15 mouse cellular contexts compared by ENCODE assay signal in the genomic region with DNA sequence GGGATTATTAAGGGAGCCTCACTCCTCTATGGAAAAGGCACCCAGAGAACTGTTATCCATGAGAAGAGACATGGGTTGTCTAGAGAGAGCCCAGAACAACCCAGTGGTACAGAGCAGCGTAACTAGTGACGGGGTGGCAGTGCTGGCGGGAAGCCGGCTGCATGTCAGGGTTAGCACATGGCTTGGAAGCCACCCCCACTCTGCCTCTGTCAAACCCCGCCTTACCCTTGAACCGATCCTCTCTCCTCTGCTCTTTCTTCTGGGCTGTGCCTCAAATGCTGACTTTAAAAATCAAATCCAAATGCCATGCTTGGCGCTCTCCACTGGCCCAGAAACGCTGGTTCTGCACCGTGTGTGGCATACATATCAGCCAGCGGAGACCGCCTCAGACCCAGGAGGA.
DNase-seq lines count a peak whose midpoint lies in the region; ATAC-seq and TF ChIP-seq lines count a peak whose summit lies in the region.
"Had no signal": no experiment of that assay in that cellular context is flagged by ENCODE, and none has a peak within 500 bp of the region (broad histone marks: within the 10 kb centered on the region; RNA-seq: fewer than 3 reads in every experiment).

No protein-coding gene starts in this region.

- DNase-seq in adrenal gland, postnatal 14 days = peak; percentile 81
- DNase-seq in forebrain, postnatal 0 days = no peak
- DNase-seq in kidney, adult 18-20 months = no peak
- DNase-seq in cerebellum, adult 2 months = no peak
- DNase-seq in right cerebral cortex, postnatal 14 days = no peak
- DNase-seq: gastrocnemius, postnatal 14 days; kidney, adult 11 months; right cerebral cortex, postnatal 25 days had no signal

- ATAC-seq in forebrain, postnatal 0 days = peak; percentile 37
- ATAC-seq in limb, embryonic 15.5 days (ENCODE audit: insufficient number of reproducible peaks, low FRiP score, low TSS enrichment, low read depth) = peak; percentile 38; the same call in 1 of the 2 replicates
- ATAC-seq in liver, embryonic 12.5 days = no peak
- ATAC-seq: lung, postnatal 0 days had no signal

- H3K9ac ChIP-seq in forebrain, postnatal 0 days = no peak overlapping the region
- H3K9ac ChIP-seq in limb, embryonic 15.5 days = no peak overlapping the region
- H3K9ac ChIP-seq in liver, embryonic 12.5 days = no peak overlapping the region
- H3K9ac ChIP-seq: heart, embryonic 15.5 days had no signal

- no peak for TF ChIP-seq POLR2A in cerebellum, adult 2 months (IDR thresholded peaks at IDR 0.05; ENCODE audit: borderline replicate concordance, insufficient read depth, low read length)

- peaks cover 35% of the 10 kb centered on the region for H3K27me3 ChIP-seq in E14TG2a.4 (ENCODE audit: insufficient read depth, low read length)
- no peaks in the 10 kb centered on the region for H3K27me3 ChIP-seq in forebrain, postnatal 0 days (ENCODE audit: insufficient read depth, low read length)
- no peaks in the 10 kb centered on the region for H3K27me3 ChIP-seq in limb, embryonic 15.5 days
- H3K27me3 ChIP-seq in liver, embryonic 12.5 days (replicated peaks) = no peaks in the 10 kb centered on the region
- no peaks in the 10 kb centered on the region for H3K27me3 ChIP-seq in cerebellum, adult 2 months (ENCODE audit: control insufficient read depth, insufficient read depth, low read length)
- H3K27me3 ChIP-seq: heart, embryonic 15.5 days had no signal

- no peak for TF ChIP-seq CTCF in E14TG2a.4 (conservative IDR thresholded peaks at IDR 0.05; ENCODE audit: low read length)
- no peak for TF ChIP-seq CTCF in forebrain, postnatal 0 days (IDR thresholded peaks at IDR 0.05; ENCODE audit: low read depth)
- no peak for TF ChIP-seq CTCF in cerebellum, adult 2 months (IDR thresholded peaks at IDR 0.05; ENCODE audit: borderline replicate concordance, insufficient read depth, low read depth, low read length)

- no peaks in the 10 kb centered on the region for H3K9me3 ChIP-seq in E14TG2a.4 (ENCODE audit: low read length)
- H3K9me3 ChIP-seq in forebrain, postnatal 0 days (ENCODE audit: low read length) = no peaks in the 10 kb centered on the region
- H3K9me3 ChIP-seq in limb, embryonic 15.5 days = no peaks in the 10 kb centered on the region
- no peaks in the 10 kb centered on the region for H3K9me3 ChIP-seq in liver, embryonic 12.5 days (replicated peaks)
- H3K9me3 ChIP-seq: heart, embryonic 15.5 days had no signal

- peaks cover 36% of the 10 kb centered on the region for H3K4me1 ChIP-seq in E14TG2a.4 (replicated peaks; ENCODE audit: low read depth, low read length)
- peaks cover 26% of the 10 kb centered on the region for H3K4me1 ChIP-seq in forebrain, postnatal 0 days (ENCODE audit: insufficient read depth)
- peaks cover 26% of the 10 kb centered on the region for H3K4me1 ChIP-seq in limb, embryonic 15.5 days
- H3K4me1 ChIP-seq in liver, embryonic 12.5 days = peaks cover 6% of the 10 kb centered on the region; the same call in 1 of the 2 replicates
- H3K4me1 ChIP-seq in cerebellum, adult 2 months (ENCODE audit: control insufficient read depth, insufficient read depth, low read length) = peaks cover 5% of the 10 kb centered on the region; the same call in 1 of the 2 replicates

- H3K27ac ChIP-seq in forebrain, postnatal 0 days (ENCODE audit: low read depth, low read length) = 0 out of 2 replicates have a peak overlapping the region, but pooled peaks have one; percentile 40
- H3K27ac ChIP-seq in limb, embryonic 15.5 days = 0 out of 2 replicates have a peak overlapping the region, but pooled peaks have one; percentile 68
- H3K27ac ChIP-seq in liver, embryonic 12.5 days = no peak overlapping the region
- H3K27ac ChIP-seq in cerebellum, adult 2 months (ENCODE audit: insufficient read depth, low read length) = no peak overlapping the region
- H3K27ac ChIP-seq: heart, embryonic 15.5 days; stomach, postnatal 0 days had no signal

- H3K4me3 ChIP-seq in E14TG2a.4 (replicated peaks; ENCODE audit: low read length) = peak overlapping the region; percentile 14
- no peak overlapping the region for H3K4me3 ChIP-seq in forebrain, postnatal 0 days (ENCODE audit: low read depth, low read length)
- no peak overlapping the region for H3K4me3 ChIP-seq in limb, embryonic 15.5 days
- H3K4me3 ChIP-seq in liver, embryonic 12.5 days = no peak overlapping the region
- H3K4me3 ChIP-seq in cerebellum, adult 2 months (replicated peaks; ENCODE audit: insufficient read depth, low read depth, low read length) = no peak overlapping the region
- H3K4me3 ChIP-seq: heart, embryonic 15.5 days; myocyte had no signal

- no peaks in the 10 kb centered on the region for H3K36me3 ChIP-seq in E14TG2a.4 (ENCODE audit: insufficient read depth, low read length)
- 0 out of 2 replicates have a peak, but pooled peaks cover 5% of the 10 kb centered on the region for H3K36me3 ChIP-seq in forebrain, postnatal 0 days (ENCODE audit: insufficient read depth)
- H3K36me3 ChIP-seq in limb, embryonic 15.5 days = no peaks in the 10 kb centered on the region
- no peaks in the 10 kb centered on the region for H3K36me3 ChIP-seq in liver, embryonic 12.5 days
- H3K36me3 ChIP-seq: heart, embryonic 15.5 days had no signal

- no peak overlapping the region for H3K4me2 ChIP-seq in forebrain, postnatal 0 days (ENCODE audit: low read depth)
- H3K4me2 ChIP-seq in limb, embryonic 15.5 days = no peak overlapping the region
- no peak overlapping the region for H3K4me2 ChIP-seq in liver, embryonic 12.5 days
- H3K4me2 ChIP-seq: heart, embryonic 15.5 days had no signal

- WGBS in forebrain, postnatal 0 days = 61% methylated on average over 11 of the region's 11 CpGs
- 58% methylated on average over 11 of the region's 11 CpGs for WGBS in limb, embryonic 15.5 days
- WGBS in liver, embryonic 12.5 days (ENCODE audit: insufficient replicate concordance) = 68% methylated on average over 11 of the region's 11 CpGs
- 48% methylated on average over 11 of the region's 11 CpGs for WGBS in cerebellum, adult 2 months

Comparison
In these comparisons a context has a peak if more than half of its experiments do, and no peak if none do; other contexts are left out.
1. H3K27ac ChIP-seq: peak in forebrain, postnatal 0 days (single experiment) and limb, embryonic 15.5 days (single experiment); none in liver, embryonic 12.5 days (single experiment) and cerebellum, adult 2 months (single experiment).